Mouse (Mus musculus) CH12.LX (cell line): ENCODE data around the gene Gkn3. TPM values are rescaled to one million over a fixed set of nuclear protein-coding genes. Genes with fewer than 3 reads are reported as not detected.

ENCODE experiments used
- DNase-seq: peaks from one replicate; pipeline ENCODE4 v3.0.0-alpha.2; 2013; ENCODE audit errors: extremely low read depth
- H3K27ac ChIP-seq: 2 replicates; pipeline ENCODE4 v1.5.1; 2012; ENCODE audit warnings: low read depth, mild to moderate bottlenecking, control low read depth, moderate library complexity; ENCODE audit not compliant: insufficient read depth
- H3K27me3 ChIP-seq: replicated peaks from 2 replicates; pipeline ENCODE3; 2012; ENCODE audit warnings: inconsistent platforms
- H3K36me3 ChIP-seq, 2 experiments: replicated peaks in 1 of 2; 2 replicates each; pipeline versions ENCODE3 to v1.6.1; 2012; ENCODE audit warnings: inconsistent platforms in 1 of 2, low read length in 1 of 2, mild to moderate bottlenecking in 1 of 2, mixed read lengths in 1 of 2, moderate library complexity in 1 of 2; ENCODE audit not compliant: control insufficient read depth in 1 of 2, insufficient read depth in 1 of 2
- H3K4me1 ChIP-seq, 2 experiments: 2 replicates each; pipeline ENCODE4 v1.6.1; 2012; ENCODE audit warnings: inconsistent platforms in 1 of 2, moderate library complexity in 1 of 2; ENCODE audit not compliant: insufficient read depth in 2 of 2, control insufficient read depth in 1 of 2
- H3K4me2 ChIP-seq: 2 replicates; pipeline ENCODE4 v1.6.1; 2012; ENCODE audit warnings: low read depth, mild to moderate bottlenecking, control low read depth; ENCODE audit not compliant: poor library complexity, insufficient read depth, severe bottlenecking
- H3K4me3 ChIP-seq, 3 experiments: fragments of 150-350 bp in 1 of 3; sonication (generic) in 1 of 3; replicated peaks in 1 of 3; 2 replicates each; pipeline versions ENCODE3 to v1.5.1; 2011 to 2012; ENCODE audit warnings: low read depth in 2 of 3, low read length in 2 of 3, mild to moderate bottlenecking in 2 of 3, moderate library complexity in 2 of 3, control low read depth in 1 of 3, improper control_type of control experiment in 1 of 3, inconsistent platforms in 1 of 3, mixed read lengths in 1 of 3; ENCODE audit not compliant: poor library complexity in 1 of 3
- H3K79me2 ChIP-seq: replicated peaks from 2 replicates; pipeline ENCODE4 v1.6.1; 2012; ENCODE audit warnings: mild to moderate bottlenecking, moderate library complexity; ENCODE audit not compliant: control insufficient read depth, poor library complexity, insufficient read depth, severe bottlenecking; ENCODE audit errors: extremely low read depth
- H3K9ac ChIP-seq: 2 replicates; pipeline ENCODE4 v1.6.1; 2012; ENCODE audit warnings: low read depth, mild to moderate bottlenecking, control low read depth, moderate library complexity; ENCODE audit not compliant: insufficient read depth
- H3K9me3 ChIP-seq: replicated peaks from 2 replicates; pipeline ENCODE3; 2012; ENCODE audit warnings: low read length, inconsistent platforms, mixed read lengths
- BHLHE40 ChIP-seq: IDR thresholded peaks from 2 replicates; pipeline ENCODE4 v1.6.1; 2011; ENCODE audit warnings: mild to moderate bottlenecking, low read depth, low read length, improper control_type of control experiment
- CHD2 ChIP-seq: IDR thresholded peaks from 2 replicates; pipeline ENCODE4 v1.6.1; 2011; ENCODE audit warnings: low read length, improper control_type of control experiment
- ELF1 ChIP-seq: IDR thresholded peaks from 2 replicates; pipeline ENCODE4 v1.6.1; 2014; ENCODE audit warnings: low read depth, mild to moderate bottlenecking, inconsistent platforms, low read length, improper control_type of control experiment
- EP300 ChIP-seq: IDR thresholded peaks from 2 replicates; pipeline ENCODE4 v1.6.1; 2011; ENCODE audit warnings: low read length, improper control_type of control experiment
- ETS1 ChIP-seq: conservative IDR thresholded peaks from 2 replicates; pipeline ENCODE4 v1.6.1; 2012; ENCODE audit warnings: low read depth, mild to moderate bottlenecking, inconsistent platforms, low read length, improper control_type of control experiment, moderate library complexity
- GABPA ChIP-seq: IDR thresholded peaks from 2 replicates; pipeline ENCODE4 v1.6.1; 2012; ENCODE audit warnings: low read depth, low read length, improper control_type of control experiment, inconsistent platforms; ENCODE audit not compliant: insufficient replicate concordance
- HCFC1 ChIP-seq: IDR thresholded peaks from 2 replicates; pipeline ENCODE4 v1.6.1; 2012; ENCODE audit warnings: low read depth, mild to moderate bottlenecking, inconsistent platforms, low read length, improper control_type of control experiment
- IRF4 ChIP-seq: IDR thresholded peaks from 2 replicates; pipeline ENCODE4 v1.6.1; 2014; ENCODE audit warnings: low read depth, mild to moderate bottlenecking, inconsistent platforms, low read length, improper control_type of control experiment
- JUN ChIP-seq: IDR thresholded peaks from 2 replicates; pipeline ENCODE4 v1.6.1; 2011; ENCODE audit warnings: low read depth, mild to moderate bottlenecking, low read length, improper control_type of control experiment, moderate library complexity; ENCODE audit not compliant: insufficient read depth
- KAT2A ChIP-seq: IDR thresholded peaks from 2 replicates; pipeline ENCODE4 v1.6.1; 2012; ENCODE audit warnings: low read length, improper control_type of control experiment, inconsistent platforms; ENCODE audit not compliant: insufficient replicate concordance
- MAFK ChIP-seq: IDR thresholded peaks from 2 replicates; pipeline ENCODE4 v1.6.1; 2011; ENCODE audit warnings: low read length, improper control_type of control experiment; ENCODE audit not compliant: insufficient replicate concordance
- MAX ChIP-seq: IDR thresholded peaks from 2 replicates; pipeline ENCODE4 v1.6.1; 2011; ENCODE audit warnings: low read length, improper control_type of control experiment
- MEF2A ChIP-seq: IDR thresholded peaks from 2 replicates; pipeline ENCODE4 v1.6.1; 2014; ENCODE audit warnings: low read depth, mild to moderate bottlenecking, inconsistent platforms, low read length, improper control_type of control experiment, borderline replicate concordance
- MXI1 ChIP-seq: IDR thresholded peaks from 2 replicates; pipeline ENCODE4 v1.6.1; 2011; ENCODE audit warnings: mild to moderate bottlenecking, low read depth, low read length, improper control_type of control experiment
- MYC ChIP-seq: IDR thresholded peaks from 2 replicates; pipeline ENCODE4 v1.6.1; 2011; ENCODE audit warnings: low read depth, mild to moderate bottlenecking, improper control_type of control experiment, low read length
- RCOR1 ChIP-seq: conservative IDR thresholded peaks from 2 replicates; pipeline ENCODE4 v1.6.1; 2012; ENCODE audit warnings: low read depth, mild to moderate bottlenecking, inconsistent platforms, low read length, improper control_type of control experiment
- SIN3A ChIP-seq: IDR thresholded peaks from 2 replicates; pipeline ENCODE4 v1.6.1; 2012; ENCODE audit warnings: low read length, improper control_type of control experiment, inconsistent platforms
- SMC3 ChIP-seq: IDR thresholded peaks from 2 replicates; pipeline ENCODE4 v1.6.1; 2011; ENCODE audit warnings: low read depth, low read length, improper control_type of control experiment
- TBP ChIP-seq: conservative IDR thresholded peaks from 2 replicates; pipeline ENCODE4 v1.6.1; 2011; ENCODE audit warnings: low read depth, low read length, improper control_type of control experiment
- TCF12 ChIP-seq: IDR thresholded peaks from 2 replicates; pipeline ENCODE4 v1.6.1; 2014; ENCODE audit warnings: low read depth, mild to moderate bottlenecking, inconsistent platforms, low read length, improper control_type of control experiment
- UBTF ChIP-seq: IDR thresholded peaks from 2 replicates; pipeline ENCODE4 v1.6.1; 2012; ENCODE audit warnings: low read depth, mild to moderate bottlenecking, inconsistent platforms, low read length, improper control_type of control experiment, moderate library complexity
- USF1 ChIP-seq: IDR thresholded peaks from 2 replicates; pipeline ENCODE4 v1.6.1; 2014; ENCODE audit warnings: low read depth, mild to moderate bottlenecking, inconsistent platforms, low read length, improper control_type of control experiment
- dilution Hi-C: fragments of 300-500 bp; cut with MboI; formaldehyde crosslinking; loops from 2 replicates; pipeline ENCODE4 v1.14.3; 2020; ENCODE audit warnings: low sequenced_read_pairs; ENCODE audit not compliant: extremely low pct_unique_long_range_greater_than_20kb, extremely low pct_ligation_motif_present
- in situ Hi-C: fragments of 300-500 bp; cut with MboI; formaldehyde crosslinking; loops from 3 replicates; pipeline ENCODE4 v1.14.3; 2019; ENCODE audit warnings: low sequenced_read_pairs, low pct_ligation_motif_present, low pct_unique_long_range_greater_than_20kb, mixed read lengths
- polyA plus RNA-seq: library from polyadenylated mRNA; unstranded; fragments of >175 nt; gene quantifications from 2 replicates; pipeline ENCODE4 v1.2.1, GENCODE M21; 2012; ENCODE audit warnings: low read depth; ENCODE audit not compliant: insufficient read length
- total RNA-seq, 2 experiments: library from RNA; depleted of rRNA; stranded (reverse); fragments of 300-350 nt in 1 of 2; fragments of >200 nt in 1 of 2; gene quantifications; 2 replicates each; pipeline ENCODE4 v1.2.3; 2012 to 2014

Gene Gkn3
- total and polyA plus RNA-seq, 3 experiments = not detected

GRCm38 (mm10) chr6:87401456-87401855 is 12.7 kb upstream of the Gkn3 start:
- H3K79me2 ChIP-seq = no peaks in the 10 kb centered on the region
- no peak overlapping the region for H3K4me2 ChIP-seq
- no peak for DNase-seq
- TF ChIP-seq KAT2A = no peak
- TF ChIP-seq, all 38 proteins: peak for 0
- H3K36me3 ChIP-seq = no peaks in the 10 kb centered on the region
- no peaks in the 10 kb centered on the region for H3K27me3 ChIP-seq
- H3K4me3 ChIP-seq = no peak overlapping the region
- no peak overlapping the region for H3K27ac ChIP-seq
- peaks cover 2% of the 10 kb centered on the region for H3K9me3 ChIP-seq
- peaks cover 7 to 28% of the 10 kb centered on the region in 2 experiments for H3K4me1 ChIP-seq
- dilution Hi-C loops (no loop called here), in situ Hi-C loops (no loop called here)
- no peak overlapping the region for H3K9ac ChIP-seq

GRCm38 (mm10) chr6:87399886-87400566 is 11.3 kb upstream of the Gkn3 start:
- H3K9me3 ChIP-seq = peaks cover 2% of the 10 kb centered on the region
- no peak overlapping the region for H3K27ac ChIP-seq
- TF ChIP-seq USF1 (no peak), EP300 (peak; percentile 81), ELF1 (peak; percentile 54; the same call in 1 of the 2 replicates), IRF4 (peak; percentile 84), RCOR1 (0 out of 2 replicates have a peak, but pooled peaks have one; percentile 43), MAX (peak; percentile 71; the same call in 1 of the 2 replicates), GABPA (no peak), HCFC1 (0 out of 2 replicates have a peak, but pooled peaks have one; percentile 26), TBP (no peak), MAFK (peak; percentile 66; the same call in 1 of the 2 replicates), SMC3 (peak; percentile 25), MEF2A (peak; percentile 54; the same call in 1 of the 2 replicates), JUN (peak; percentile 55; the same call in 1 of the 2 replicates), TCF12 (peak; percentile 45; the same call in 1 of the 2 replicates), MXI1 (peak; percentile 61; the same call in 1 of the 2 replicates), ETS1 (peak; percentile 86), SIN3A (peak; percentile 72; the same call in 1 of the 2 replicates), BHLHE40 (peak; percentile 85), UBTF (no peak), MYC (peak; percentile 55), CHD2 (peak; percentile 44; the same call in 1 of the 2 replicates)
- no peaks in the 10 kb centered on the region for H3K27me3 ChIP-seq
- H3K36me3 ChIP-seq = no peaks in the 10 kb centered on the region
- no peak overlapping the region for H3K9ac ChIP-seq
- no peak overlapping the region for H3K4me2 ChIP-seq
- H3K4me3 ChIP-seq = no peak overlapping the region
- no peaks in the 10 kb centered on the region for H3K79me2 ChIP-seq
- peaks cover 11 to 43% of the 10 kb centered on the region in 2 experiments for H3K4me1 ChIP-seq
- dilution Hi-C loops (no loop called here), in situ Hi-C loops (loop anchor here (5.0 kb wide), 2 partner anchors 52 to 272 kb away; partner anchors contain the start of gene Aplf)
- DNase-seq = peak; percentile 97
